8 mouse cellular contexts compared by ENCODE assay signal in the genomic region with DNA sequence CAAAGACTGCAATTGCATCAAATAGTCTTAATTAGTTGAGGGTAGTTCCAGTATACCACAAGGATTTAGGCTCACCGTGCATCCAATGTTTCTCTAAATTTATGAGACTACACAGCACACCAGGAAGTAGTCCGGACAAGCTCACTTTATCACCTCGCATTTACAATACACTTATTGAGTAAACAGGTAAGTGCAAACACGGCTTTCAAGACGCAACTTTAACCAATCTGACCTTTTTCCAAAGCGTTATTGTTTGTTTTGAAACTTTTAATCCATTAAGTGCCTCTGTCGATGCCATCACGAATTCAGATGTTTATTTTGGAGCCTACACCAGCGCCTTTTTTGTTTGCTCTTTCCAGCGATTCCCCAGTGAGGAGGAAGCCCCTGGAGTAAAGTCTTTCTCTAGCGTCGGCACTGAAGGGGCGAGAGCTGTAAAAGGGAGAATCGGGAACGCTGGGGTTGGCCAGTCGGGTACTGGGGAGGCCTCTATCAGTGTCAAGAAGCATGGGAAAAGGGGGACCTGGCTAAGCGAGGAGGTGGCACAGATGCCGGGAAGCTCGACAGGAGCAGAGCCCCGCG. TPM values are rescaled to one million over a fixed set of nuclear protein-coding genes. Genes with fewer than 3 reads are reported as not detected.
DNase-seq lines count a peak whose midpoint lies in the region; ATAC-seq and TF ChIP-seq lines count a peak whose summit lies in the region.

No protein-coding gene starts in this region.

- H3K4me1 ChIP-seq in kidney, embryonic 14.5 days (ENCODE audit: control insufficient read depth, insufficient read depth, low read length): peaks cover 2% of the 10 kb centered on the region; the same call in 1 of the 2 replicates
- H3K4me1 ChIP-seq in hindbrain, postnatal 0 days (ENCODE audit: insufficient read depth, low read length): peaks cover 18% of the 10 kb centered on the region

- under 1% methylated on average over 21 of the region's 21 CpGs for WGBS in kidney, embryonic 14.5 days
- WGBS in hindbrain, postnatal 0 days: 2% methylated on average over 21 of the region's 21 CpGs

- peak overlapping the region; percentile 58 for H3K4me2 ChIP-seq in kidney, embryonic 14.5 days (replicated peaks; ENCODE audit: low read depth, low read length)
- peak overlapping the region; percentile 87 for H3K4me2 ChIP-seq in hindbrain, postnatal 0 days (ENCODE audit: low read depth, low read length)

- intact Hi-C loops in gastrocnemius, postnatal 14 days (cut with DNase I; ENCODE audit: low total_unique reads): no loop called here

- TF ChIP-seq CTCF in hindbrain, postnatal 0 days (IDR thresholded peaks at IDR 0.05; ENCODE audit: low read depth): no peak

- no peaks in the 10 kb centered on the region for H3K27me3 ChIP-seq in kidney, embryonic 14.5 days (ENCODE audit: control insufficient read depth, insufficient read depth, low read length)
- H3K27me3 ChIP-seq in hindbrain, postnatal 0 days (ENCODE audit: insufficient read depth, low read length): no peaks in the 10 kb centered on the region

- no peak for DNase-seq in kidney, postnatal 14 days
- peak; percentile 57 for DNase-seq in adipocyte (ENCODE audit: low spot score)
- no peak for DNase-seq in hindbrain, postnatal 0 days (ENCODE audit: low spot score)
- DNase-seq in urinary bladder, postnatal 25 days (ENCODE audit: low spot score): no peak
- no peak for DNase-seq in testis, postnatal 10 days (ENCODE audit: low spot score)
- no peak for DNase-seq in gastrocnemius, postnatal 14 days

- peaks cover 61% of the 10 kb centered on the region for H3K36me3 ChIP-seq in kidney, embryonic 14.5 days (ENCODE audit: control insufficient read depth, insufficient read depth, low read length)
- H3K36me3 ChIP-seq in hindbrain, postnatal 0 days (ENCODE audit: insufficient read depth, low read length): peaks cover 17% of the 10 kb centered on the region; the same call in 1 of the 2 replicates

- peak overlapping the region; percentile 97 for H3K9ac ChIP-seq in kidney, embryonic 14.5 days (ENCODE audit: low read depth, low read length)
- H3K9ac ChIP-seq in hindbrain, postnatal 0 days (replicated peaks; ENCODE audit: low read length): peak overlapping the region; percentile 93

- no peaks in the 10 kb centered on the region for H3K9me3 ChIP-seq in kidney, embryonic 14.5 days (ENCODE audit: control insufficient read depth, low read length)
- no peaks in the 10 kb centered on the region for H3K9me3 ChIP-seq in hindbrain, postnatal 0 days (ENCODE audit: low read length)

- ATAC-seq in kidney, embryonic 14.5 days (ENCODE audit: low FRiP score, low TSS enrichment): no peak
- ATAC-seq in hindbrain, postnatal 0 days: no peak
- ATAC-seq in monocyte, adult 5-6 weeks (replicated peaks; ENCODE audit: insufficient number of reproducible peaks, low FRiP score, low TSS enrichment, poor library complexity, severe bottlenecking): 0 out of 2 replicates have a peak, but pooled peaks have one; percentile 2

- peak overlapping the region; percentile 85 for H3K27ac ChIP-seq in kidney, embryonic 14.5 days (ENCODE audit: low read depth, low read length)
- H3K27ac ChIP-seq in hindbrain, postnatal 0 days: peak overlapping the region; percentile 93

- H3K4me3 ChIP-seq in kidney, embryonic 14.5 days (ENCODE audit: low read length): peak overlapping the region; percentile 92
- peak overlapping the region; percentile 94 for H3K4me3 ChIP-seq in hindbrain, postnatal 0 days (ENCODE audit: low read length)

RNA-seq across cellular contexts. Expression of a gene that starts 0.7 kb away (rescaled TPM):
- polyA plus RNA-seq in kidney, embryonic 14.5 days (2014; fragmentation: Nextera tagmentation; extraction: Ambion mirVana): 11.0 and 13.3 TPM in 2 replicates
- total RNA-seq in hindbrain, postnatal 0 days (2014; rRNA removed): 24.4 and 85.1 TPM in 2 replicates
- 8.4 and 9.6 TPM in 2 replicates for polyA plus RNA-seq in hindbrain, postnatal 0 days (2015; fragmentation: Nextera tagmentation; extraction: Ambion mirVana)
- total RNA-seq in monocyte, adult 5-6 weeks (2017): 13.1 to 20.4 TPM (median 15.5 TPM) in 3 replicates
- total RNA-seq in gastrocnemius, postnatal 14 days (2021): 1 to 10 TPM; 4.6 to 9.1 TPM

RNA-seq across cellular contexts. Expression of a gene that starts 36.5 kb away (rescaled TPM):
- 26.6 and 45.4 TPM in 2 replicates for polyA plus RNA-seq in kidney, embryonic 14.5 days (2014; fragmentation: Nextera tagmentation; extraction: Ambion mirVana)
- 19.2 and 21.4 TPM in 2 replicates for total RNA-seq in hindbrain, postnatal 0 days (2014; rRNA removed)
- 24.8 and 26.0 TPM in 2 replicates for polyA plus RNA-seq in hindbrain, postnatal 0 days (2015; fragmentation: Nextera tagmentation; extraction: Ambion mirVana)
- 5.7 to 12.4 TPM (median 8.2 TPM) in 3 replicates for total RNA-seq in monocyte, adult 5-6 weeks (2017)
- 10 to 100 TPM in 1 of 2 experiments, 1 to 10 TPM in 1; 9.9 to 10.2 TPM for total RNA-seq in gastrocnemius, postnatal 14 days (2021)

RNA-seq across cellular contexts. Expression of a gene that starts 36.6 kb away (rescaled TPM):
- 32.7 and 36.2 TPM in 2 replicates for polyA plus RNA-seq in kidney, embryonic 14.5 days (2014; fragmentation: Nextera tagmentation; extraction: Ambion mirVana)
- total RNA-seq in hindbrain, postnatal 0 days (2014; rRNA removed): 1.0 and 1.2 TPM in 2 replicates
- polyA plus RNA-seq in hindbrain, postnatal 0 days (2015; fragmentation: Nextera tagmentation; extraction: Ambion mirVana): 6.8 and 7.5 TPM in 2 replicates
- total RNA-seq in monocyte, adult 5-6 weeks (2017): 3.1 to 6.8 TPM (median 4.9 TPM) in 3 replicates
- total RNA-seq in gastrocnemius, postnatal 14 days (2021): 1 to 10 TPM; 1.2 to 1.4 TPM

RNA-seq across cellular contexts. Expression of a gene that starts 55.6 kb away (rescaled TPM):
- polyA plus RNA-seq in kidney, embryonic 14.5 days (2014; fragmentation: Nextera tagmentation; extraction: Ambion mirVana): 1.9 and 2.2 TPM in 2 replicates
- 0.04 and 0.05 TPM in 2 replicates for total RNA-seq in hindbrain, postnatal 0 days (2014; rRNA removed)
- 2.3 and 2.6 TPM in 2 replicates for polyA plus RNA-seq in hindbrain, postnatal 0 days (2015; fragmentation: Nextera tagmentation; extraction: Ambion mirVana)
- 0.64 to 7.9 TPM (median 0.68 TPM) in 3 replicates for total RNA-seq in monocyte, adult 5-6 weeks (2017)
- under 1 TPM; 0.14 to 0.29 TPM for total RNA-seq in gastrocnemius, postnatal 14 days (2021)
